Mouse (Mus musculus) olfactory bulb, adult 2 months (tissue): ENCODE measurements around the gene C1qtnf6.

ENCODE experiments used
- CTCF ChIP-seq: fragments of 200-500 bp; IDR thresholded peaks from 2 replicates; pipeline ENCODE4 v1.5.1; 2012; ENCODE audit warnings: low read depth, mild to moderate bottlenecking, low read length, moderate library complexity; ENCODE audit not compliant: insufficient read depth
- POLR2A ChIP-seq: fragments of 200-500 bp; IDR thresholded peaks from 2 replicates; pipeline ENCODE4 v1.6.1; 2012; ENCODE audit warnings: mild to moderate bottlenecking, low read depth, low read length, moderate library complexity; ENCODE audit not compliant: insufficient read depth

DNA sequence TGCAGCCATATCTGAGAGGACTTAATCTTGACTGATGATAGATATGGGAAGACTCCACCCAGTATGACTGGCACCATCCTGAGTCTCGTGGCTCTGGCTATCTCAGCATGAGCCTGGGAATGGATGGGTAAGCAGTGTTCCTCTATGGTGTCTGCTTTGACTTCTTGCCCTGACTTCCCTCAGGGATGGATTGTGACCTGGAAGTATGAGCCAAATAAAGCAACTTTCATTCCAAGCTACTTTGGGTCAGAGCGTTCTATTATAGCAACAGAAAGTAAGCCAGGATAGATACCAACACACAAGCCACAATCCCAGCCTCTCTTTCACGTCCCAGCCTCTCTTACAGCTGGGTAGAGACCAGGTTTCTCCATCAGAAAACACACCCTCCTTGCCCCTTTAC, 25.7 kb downstream of the C1qtnf6 start:
- TF ChIP-seq POLR2A (no peak), CTCF (no peak)
